8 mouse cellular contexts compared by ENCODE assay signal in the genomic region with DNA sequence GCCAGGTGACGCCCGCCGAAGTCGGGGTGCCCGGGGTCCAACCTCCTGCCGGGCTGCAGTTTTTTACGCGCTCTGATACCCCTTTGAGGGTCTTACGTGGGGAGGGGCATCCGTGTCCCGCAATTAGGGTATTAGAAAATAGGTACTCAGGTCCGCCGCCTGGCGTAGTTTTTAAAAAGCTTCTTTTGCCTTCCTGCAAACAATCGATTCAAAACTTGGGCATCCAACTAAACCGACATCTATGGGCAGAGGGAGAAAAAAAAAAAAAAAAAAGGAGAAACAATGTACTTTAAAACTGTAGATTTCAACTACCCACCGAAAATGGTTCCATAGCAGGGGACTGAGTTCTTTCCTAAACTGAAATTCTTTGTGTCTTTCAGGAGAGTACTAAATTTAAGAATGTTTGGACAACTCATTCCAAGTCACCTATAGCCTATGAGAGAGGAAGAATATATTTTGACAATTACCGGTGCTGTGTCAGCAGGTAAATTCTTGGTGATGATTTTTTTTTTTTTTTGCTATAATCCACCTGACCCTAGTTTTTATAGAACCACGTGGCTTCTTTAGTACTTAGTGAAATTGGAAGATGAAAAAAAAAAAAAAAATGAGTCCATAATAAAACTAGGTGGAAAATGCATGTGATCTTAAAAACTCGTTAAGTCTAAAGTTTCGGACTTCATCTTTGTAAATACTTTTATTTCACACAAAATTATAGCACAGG. TPM values are rescaled to one million over a fixed set of nuclear protein-coding genes. Genes with fewer than 3 reads are reported as not detected.
DNase-seq lines count a peak whose midpoint lies in the region; ATAC-seq lines count a peak whose summit lies in the region.

No protein-coding gene starts in this region.

- ATAC-seq in kidney, embryonic 16.5 days (ENCODE audit: low FRiP score, low TSS enrichment), result no peak
- ATAC-seq in hindbrain, embryonic 15.5 days (ENCODE audit: low FRiP score, low read depth), result no peak
- no peak for ATAC-seq in midbrain, embryonic 15.5 days (replicated peaks)

- no peak for DNase-seq in kidney, postnatal 14 days
- peak; percentile 57 for DNase-seq in brain, adult 2 months (ENCODE audit: low read depth, low spot score)
- no peak for DNase-seq in gastrocnemius, postnatal 25 days
- no peak for DNase-seq in urinary bladder, postnatal 4 days (ENCODE audit: low spot score in 2 of 2)
- no peak for DNase-seq in urinary bladder, postnatal 14 days (ENCODE audit: low spot score)

- peak overlapping the region; percentile 95 for H3K27ac ChIP-seq in kidney, embryonic 16.5 days (ENCODE audit: low read length)
- peak overlapping the region; percentile 98 for H3K27ac ChIP-seq in hindbrain, embryonic 15.5 days (replicated peaks)
- peak overlapping the region; percentile 98 for H3K27ac ChIP-seq in midbrain, embryonic 15.5 days

- peak overlapping the region; percentile 65 for H3K4me2 ChIP-seq in kidney, embryonic 16.5 days (replicated peaks; ENCODE audit: low read depth, low read length)
- peak overlapping the region; percentile 84 for H3K4me2 ChIP-seq in hindbrain, embryonic 15.5 days
- peak overlapping the region; percentile 91 for H3K4me2 ChIP-seq in midbrain, embryonic 15.5 days

- H3K4me1 ChIP-seq in kidney, embryonic 16.5 days (ENCODE audit: insufficient read depth, low read length), result peaks cover 14% of the 10 kb centered on the region; the same call in 1 of the 2 replicates
- H3K4me1 ChIP-seq in hindbrain, embryonic 15.5 days (replicated peaks), result peaks cover 17% of the 10 kb centered on the region
- peaks cover 7% of the 10 kb centered on the region for H3K4me1 ChIP-seq in midbrain, embryonic 15.5 days

- peak overlapping the region; percentile 77 for H3K4me3 ChIP-seq in kidney, embryonic 16.5 days (ENCODE audit: low read length)
- peak overlapping the region; percentile 86 for H3K4me3 ChIP-seq in hindbrain, embryonic 15.5 days
- H3K4me3 ChIP-seq in midbrain, embryonic 15.5 days, result peak overlapping the region; percentile 99

- peak overlapping the region; percentile 92 for H3K9ac ChIP-seq in kidney, embryonic 16.5 days (replicated peaks; ENCODE audit: low read length)
- peak overlapping the region; percentile 89 for H3K9ac ChIP-seq in hindbrain, embryonic 15.5 days
- H3K9ac ChIP-seq in midbrain, embryonic 15.5 days, result peak overlapping the region; percentile 92

- H3K36me3 ChIP-seq in kidney, embryonic 16.5 days (ENCODE audit: insufficient read depth, low read length), result peaks cover 10% of the 10 kb centered on the region
- peaks cover 8% of the 10 kb centered on the region for H3K36me3 ChIP-seq in hindbrain, embryonic 15.5 days
- no peaks in the 10 kb centered on the region for H3K36me3 ChIP-seq in midbrain, embryonic 15.5 days (replicated peaks)

- H3K27me3 ChIP-seq in kidney, embryonic 16.5 days (ENCODE audit: insufficient read depth, low read length), result no peaks in the 10 kb centered on the region
- no peaks in the 10 kb centered on the region for H3K27me3 ChIP-seq in hindbrain, embryonic 15.5 days
- no peaks in the 10 kb centered on the region for H3K27me3 ChIP-seq in midbrain, embryonic 15.5 days (replicated peaks)

- 10% methylated on average over 21 of the region's 21 CpGs for WGBS in kidney, embryonic 16.5 days
- 12% methylated on average over 21 of the region's 21 CpGs for WGBS in hindbrain, embryonic 15.5 days
- WGBS in midbrain, embryonic 15.5 days, result 12% methylated on average over 21 of the region's 21 CpGs

- 0 out of 2 replicates have a peak, but pooled peaks cover 3% of the 10 kb centered on the region for H3K9me3 ChIP-seq in kidney, embryonic 16.5 days (ENCODE audit: low read length)
- H3K9me3 ChIP-seq in hindbrain, embryonic 15.5 days, result no peaks in the 10 kb centered on the region
- no peaks in the 10 kb centered on the region for H3K9me3 ChIP-seq in midbrain, embryonic 15.5 days

RNA-seq across cellular contexts. Expression of gene Mettl8, which starts 0.9 kb away (rescaled TPM):
- 17.8 and 22.9 TPM in 2 replicates for polyA plus RNA-seq in kidney, embryonic 16.5 days (2015; fragmentation: Nextera tagmentation; extraction: Ambion mirVana)
- 10.5 and 12.5 TPM in 2 replicates for polyA plus RNA-seq in hindbrain, embryonic 15.5 days (2015; fragmentation: Nextera tagmentation; extraction: Ambion mirVana)
- 11.4 and 11.9 TPM in 2 replicates for polyA plus RNA-seq in midbrain, embryonic 15.5 days (2015; fragmentation: Nextera tagmentation; extraction: Ambion mirVana)
- 1 to 10 TPM; 5.8 to 6.1 TPM for total RNA-seq in gastrocnemius, postnatal 25 days (2021)

RNA-seq across cellular contexts. Expression of gene Dcaf17, which starts 1.1 kb away (rescaled TPM):
- polyA plus RNA-seq in kidney, embryonic 16.5 days (2015; fragmentation: Nextera tagmentation; extraction: Ambion mirVana), result 37.7 and 39.0 TPM in 2 replicates
- 30.2 and 33.3 TPM in 2 replicates for polyA plus RNA-seq in hindbrain, embryonic 15.5 days (2015; fragmentation: Nextera tagmentation; extraction: Ambion mirVana)
- polyA plus RNA-seq in midbrain, embryonic 15.5 days (2015; fragmentation: Nextera tagmentation; extraction: Ambion mirVana), result 32.9 and 33.7 TPM in 2 replicates
- total RNA-seq in gastrocnemius, postnatal 25 days (2021), result 1 to 10 TPM; 4.5 to 5.3 TPM
